ENCODE assay signal across 8 mouse cellular contexts in genomic region chr12:104617111-104617725, GRCm38 (mm10).
A peak's percentile ranks its signal among the peaks of the same experiment; 100 is the strongest.
DNase-seq lines count a peak whose midpoint lies in the region.

No protein-coding gene starts in this region.

- intact Hi-C loops in heart, postnatal 36 days (cut with DNase I), result no loop called here

- peak; percentile 12 to 13 for DNase-seq in cerebellum, adult 18-20 months
- DNase-seq in cerebellum, adult 9-11 months, result no peak
- peak; percentile 74 for DNase-seq in embryo, embryonic 11.5 days (ENCODE audit: low read depth, low spot score)
- peak; percentile 14 to 15 for DNase-seq in heart, postnatal 36 days
- DNase-seq in layer of hippocampus, postnatal 10 days (ENCODE audit: low spot score in 2 of 2), result peak; percentile 61 to 75
- DNase-seq in lung, postnatal 14 days, result peak; percentile 24
- peak; percentile 80 for DNase-seq in right cerebral cortex, postnatal 4 days
- DNase-seq in thymus, adult 18-20 months, result no peak

Comparison
In these comparisons a context has a peak if more than half of its experiments do, and no peak if none do; other contexts are left out.
1. DNase-seq: peak in cerebellum, adult 18-20 months (2 of 2), embryo, embryonic 11.5 days (single experiment), heart, postnatal 36 days (2 of 2), layer of hippocampus, postnatal 10 days (2 of 2), lung, postnatal 14 days (single experiment) and right cerebral cortex, postnatal 4 days (single experiment); none in cerebellum, adult 9-11 months (single experiment) and thymus, adult 18-20 months (0 of 2).